Mouse (Mus musculus) effector memory CD4-positive, alpha-beta T cell, adult 7 months (primary cell): ENCODE results near the gene Sprn. TPM values are rescaled to one million over a fixed set of nuclear protein-coding genes. Genes with fewer than 3 reads are reported as not detected.

Experiments used
- polyA plus RNA-seq: library from polyadenylated mRNA; unstranded; fragments of 100-300 nt; shearing (Covaris generic); gene quantifications from one replicate; pipeline ENCODE4 v1.2.1, GENCODE M21; 2017

Gene Sprn
- polyA plus RNA-seq = not detected

GRCm38 (mm10) chr7:140154218-140154927 lies at the start of gene Sprn:
Gene Sprn (minus strand): TSS chr7:140154877.

DNA sequence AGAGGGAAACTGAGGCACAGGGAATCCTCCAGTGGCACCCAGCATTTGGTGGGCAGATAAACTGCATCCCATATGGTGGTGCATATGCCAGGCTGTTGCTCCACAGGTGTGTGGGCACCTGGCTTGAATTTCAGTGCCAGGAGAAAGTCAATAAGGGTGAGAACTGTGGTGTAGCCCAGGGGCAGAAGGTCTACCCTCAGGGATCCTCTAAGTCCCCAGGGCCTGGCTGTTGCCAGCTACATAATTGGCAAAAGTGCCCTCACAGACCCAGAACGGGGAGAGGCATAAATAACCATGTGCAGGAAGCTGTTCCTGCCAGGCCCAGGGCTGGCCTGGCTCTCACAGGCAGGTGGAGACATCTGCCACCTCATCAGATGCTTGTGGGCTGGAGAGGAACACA lies 18.3 kb upstream of the Sprn start, which contains the start of gene Olfr523:
Gene Olfr523 (plus strand): TSS at position 282 of the 400 bp plus-strand sequence.

GRCm38 (mm10) chr7:140164664-140165063 lies 10.0 kb upstream of the Sprn start, which contains the start of gene Olfr522:
Gene Olfr522 (minus strand): TSS chr7:140164764.

DNA sequence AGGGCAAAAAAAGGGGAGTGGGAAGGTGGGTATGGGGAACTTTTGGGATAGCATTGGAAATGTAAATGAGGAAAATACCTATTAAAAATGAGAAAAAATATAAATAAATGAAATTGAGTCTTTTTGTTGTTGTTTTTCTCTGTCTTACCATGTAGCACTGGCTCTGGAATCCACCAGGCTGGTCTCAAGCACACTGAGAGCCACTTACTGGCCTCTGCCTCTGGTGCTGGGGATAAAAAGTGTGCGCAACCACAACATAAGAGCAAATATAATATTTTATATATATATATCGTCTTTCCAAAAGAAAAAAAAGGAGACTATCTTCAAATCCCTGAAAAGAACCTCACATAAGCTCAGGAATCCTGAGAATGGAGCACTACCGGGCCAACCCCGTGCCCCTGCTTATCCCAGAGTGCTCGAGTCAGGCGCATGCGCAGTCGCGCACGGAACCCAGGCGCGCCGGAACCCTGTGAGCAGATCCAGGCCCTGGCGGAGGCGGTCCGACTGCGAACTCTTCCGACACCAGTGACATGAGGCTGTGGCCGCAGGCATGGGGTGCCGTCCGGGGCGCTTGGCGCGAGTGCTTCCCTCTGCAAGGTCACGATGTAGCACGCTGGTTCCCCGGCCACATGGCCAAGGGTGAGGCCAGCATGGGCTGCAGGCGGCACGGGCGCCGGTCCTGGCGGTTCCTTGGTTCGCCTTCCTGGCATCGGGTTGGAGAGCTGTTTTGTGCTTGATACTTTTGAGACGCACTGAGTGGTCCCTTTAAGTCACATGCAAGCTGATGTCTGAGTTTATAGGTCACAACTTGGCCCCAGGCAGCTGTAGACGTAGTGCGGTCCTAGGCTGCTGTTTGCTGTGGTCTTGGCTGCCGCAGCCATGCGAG lies 17.3 kb downstream of the Sprn start, which contains the start of gene Mtg1:
Gene Mtg1 (plus strand): TSS at position 430 of the 886 bp plus-strand sequence.

DNA sequence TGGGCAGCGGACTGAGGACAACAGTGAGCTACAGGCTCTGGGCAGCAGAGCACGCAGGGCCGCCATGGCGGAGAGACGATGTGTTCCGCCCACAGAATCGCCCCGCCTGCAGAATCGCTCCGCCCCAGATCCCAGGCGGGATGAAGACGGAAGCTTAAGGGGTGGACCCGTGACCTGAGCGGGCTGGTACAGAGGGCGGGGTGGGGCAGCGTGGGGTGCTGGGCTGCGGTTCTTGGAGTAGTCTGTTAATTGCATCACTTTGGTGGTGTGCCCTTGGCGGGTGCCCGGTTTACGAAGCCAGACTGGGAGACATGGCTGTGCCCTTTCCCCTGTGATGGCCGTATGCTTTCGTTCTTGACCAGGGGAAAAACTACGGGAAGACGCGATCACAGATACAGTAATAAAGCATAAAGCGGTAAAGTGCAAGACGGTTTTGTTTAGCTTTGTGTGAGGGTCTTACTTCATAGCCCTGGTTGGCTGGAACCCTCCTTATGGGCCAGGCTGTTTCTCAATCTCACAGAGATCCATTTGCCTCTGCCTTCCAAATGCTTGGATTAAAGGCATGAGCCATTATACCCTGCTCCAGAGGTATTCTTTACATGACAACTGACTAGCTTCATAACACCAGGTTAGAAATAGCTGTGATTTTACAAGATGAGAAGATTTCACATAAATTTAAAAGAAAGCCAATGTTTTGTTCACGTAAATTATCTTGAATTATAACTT lies 38.2 kb downstream of the Sprn start, which contains the start of gene Echs1:
Gene Echs1 (minus strand): TSS at position 148 of the 726 bp plus-strand sequence.

GRCm38 (mm10) chr7:140115583-140116328 lies 38.9 kb downstream of the Sprn start, which contains the start of gene Paox:
Gene Paox (plus strand): TSS chr7:140115799.

DNA sequence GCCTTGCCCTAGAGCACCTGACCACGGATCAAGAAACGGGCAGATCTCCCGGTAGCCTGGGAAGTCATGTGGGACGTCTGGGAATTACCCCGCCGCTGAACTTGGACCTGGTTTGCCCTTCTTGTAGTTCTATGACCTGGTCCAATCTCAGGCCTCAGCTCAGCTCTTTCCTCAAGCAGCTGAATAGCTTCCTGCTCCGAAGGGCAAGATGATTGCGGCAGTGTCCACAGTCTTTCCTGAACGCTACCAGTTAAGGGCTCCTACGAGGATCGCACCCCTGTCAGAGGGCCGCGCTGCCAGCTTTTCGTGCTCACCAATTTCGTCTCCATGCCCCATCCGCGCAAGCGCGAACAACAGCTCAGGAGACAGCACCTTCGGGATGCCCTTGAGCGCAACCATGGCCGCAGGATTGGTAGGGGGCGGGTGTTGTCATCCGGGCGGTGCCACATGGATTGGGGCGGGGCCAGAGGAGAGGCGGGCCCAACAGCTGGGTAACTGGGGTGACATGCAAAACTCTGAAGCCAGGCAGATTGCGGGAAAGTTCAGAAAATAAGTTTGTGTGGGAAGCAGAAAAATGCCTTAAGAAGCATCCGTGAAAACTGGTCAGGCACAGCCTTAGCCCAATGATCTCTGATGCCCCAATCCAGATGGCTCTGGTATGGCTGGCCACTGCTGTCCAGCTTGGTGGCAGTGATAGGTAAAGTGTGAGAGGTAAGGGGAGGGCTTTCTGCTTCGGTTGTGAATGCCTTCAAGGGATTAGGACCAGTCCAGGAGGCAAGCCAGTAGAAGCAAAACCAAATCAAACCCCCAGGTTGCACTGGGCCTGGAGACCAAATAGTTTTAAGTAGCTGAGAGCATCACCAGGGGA lies 52.5 kb downstream of the Sprn start, which contains the start of gene Fuom:
Gene Fuom (minus strand): TSS at position 449 of the 868 bp plus-strand sequence.

Other genes with a start within 250 kb of the Sprn start
- 21.0 TPM for gene Utf1, start 211.1 kb downstream of the Sprn start, polyA plus RNA-seq
- gene 6430531B16Rik, start 176.1 kb downstream of the Sprn start, polyA plus RNA-seq = 1.9 TPM
- gene Adam8, start 162.3 kb downstream of the Sprn start, polyA plus RNA-seq = 22.3 TPM
- 62.9 TPM for gene Zfp511, start 118.5 kb downstream of the Sprn start, polyA plus RNA-seq
- 34.1 TPM for gene Tubgcp2, start 118.2 kb downstream of the Sprn start, polyA plus RNA-seq
- gene Msx3, start 105.8 kb downstream of the Sprn start, polyA plus RNA-seq = not detected
- gene Caly, start 72.3 kb downstream of the Sprn start, polyA plus RNA-seq = not detected
- gene Prap1, start 61.5 kb downstream of the Sprn start, polyA plus RNA-seq = not detected
- gene Fuom, start 52.4 kb downstream of the Sprn start, polyA plus RNA-seq = 6.1 TPM
- gene Paox, start 39.1 kb downstream of the Sprn start, polyA plus RNA-seq = 1.3 TPM
- gene Echs1, start 38.4 kb downstream of the Sprn start, polyA plus RNA-seq = 28.5 TPM
- 23.1 TPM for gene Mtg1, start 17.3 kb downstream of the Sprn start, polyA plus RNA-seq
- gene Olfr522, start 9.9 kb upstream of the Sprn start, polyA plus RNA-seq = 0.13 TPM
- not detected for gene Olfr523, start 18.3 kb upstream of the Sprn start, polyA plus RNA-seq
- 1.0 TPM for gene Olfr524, start 51.1 kb upstream of the Sprn start, polyA plus RNA-seq
- 2.2 TPM for gene Cd163l1, start 63.4 kb upstream of the Sprn start, polyA plus RNA-seq
- 18.7 TPM for gene 5830411N06Rik, start 92.4 kb upstream of the Sprn start, polyA plus RNA-seq
- 0.32 TPM for gene Olfr525, start 166.0 kb upstream of the Sprn start, polyA plus RNA-seq
- not detected for gene Olfr527, start 179.1 kb upstream of the Sprn start, polyA plus RNA-seq
- not detected for gene Olfr60, start 206.8 kb upstream of the Sprn start, polyA plus RNA-seq
- 1.5 TPM for gene Olfr530, start 221.5 kb upstream of the Sprn start, polyA plus RNA-seq
- gene Olfr531, start 248.0 kb upstream of the Sprn start, polyA plus RNA-seq = not detected